Comparison of ENCODE assay signal across 15 mouse cellular contexts in the genomic region with DNA sequence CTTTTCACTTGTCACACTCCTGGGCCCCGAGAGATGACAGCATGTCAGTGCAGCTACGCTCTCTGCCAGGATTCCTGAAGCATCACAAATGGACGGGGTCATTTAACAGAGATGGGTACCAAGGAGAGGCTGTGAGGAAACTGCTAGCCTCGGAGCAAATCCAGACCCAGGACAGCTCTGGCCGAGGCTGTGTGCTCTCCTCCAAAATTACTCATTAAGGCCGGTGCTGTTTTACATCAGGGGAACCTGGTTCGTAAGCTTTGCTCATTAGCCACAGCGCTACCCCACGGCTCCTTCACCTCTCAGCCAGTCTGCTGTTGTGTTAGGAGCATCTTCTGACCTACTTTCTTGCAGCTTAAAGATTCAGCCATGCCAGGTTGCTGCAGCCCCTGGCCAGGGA.
DNase-seq lines count a peak whose midpoint lies in the region; ATAC-seq lines count a peak whose summit lies in the region.
"Had no signal": no experiment of that assay in that cellular context is flagged by ENCODE, and none has a peak within 500 bp of the region (broad histone marks: within the 10 kb centered on the region; RNA-seq: fewer than 3 reads in every experiment).

No protein-coding gene starts in this region.

- peaks cover 31% of the 10 kb centered on the region for H3K4me1 ChIP-seq in midbrain, embryonic 14.5 days (ENCODE audit: control insufficient read depth, insufficient read depth, low read length)
- H3K4me1 ChIP-seq: embryonic facial prominence, embryonic 13.5 days; heart, embryonic 12.5 days; liver, embryonic 12.5 days; lung, embryonic 15.5 days had no signal

- intact Hi-C loops in heart, postnatal 36 days (cut with DNase I): no loop called here

- ATAC-seq in midbrain, embryonic 14.5 days (ENCODE audit: low FRiP score, low TSS enrichment): no peak
- ATAC-seq: CD4-positive, CD25-positive, alpha-beta regulatory T cell, adult 4 months; liver, embryonic 12.5 days had no signal

- H3K27ac ChIP-seq in midbrain, embryonic 14.5 days (replicated peaks; ENCODE audit: low read depth, low read length): peak overlapping the region; percentile 71
- H3K27ac ChIP-seq: embryonic facial prominence, embryonic 13.5 days; liver, embryonic 12.5 days; lung, embryonic 15.5 days had no signal

- H3K9me3 ChIP-seq in midbrain, embryonic 14.5 days (ENCODE audit: control insufficient read depth, low read length): no peaks in the 10 kb centered on the region
- H3K9me3 ChIP-seq: embryonic facial prominence, embryonic 13.5 days; heart, embryonic 12.5 days; liver, embryonic 12.5 days; lung, embryonic 15.5 days had no signal

- H3K27me3 ChIP-seq in midbrain, embryonic 14.5 days (ENCODE audit: control insufficient read depth, insufficient read depth, low read length): no peaks in the 10 kb centered on the region
- H3K27me3 ChIP-seq: embryonic facial prominence, embryonic 13.5 days; heart, embryonic 12.5 days; liver, embryonic 12.5 days; lung, embryonic 15.5 days had no signal

- no peaks in the 10 kb centered on the region for H3K36me3 ChIP-seq in midbrain, embryonic 14.5 days (ENCODE audit: control insufficient read depth, insufficient read depth, low read length)
- H3K36me3 ChIP-seq: embryonic facial prominence, embryonic 13.5 days; heart, embryonic 12.5 days; liver, embryonic 12.5 days; lung, embryonic 15.5 days had no signal

- WGBS in midbrain, embryonic 14.5 days: 59% methylated on average over 9 of the region's 9 CpGs

- H3K4me3 ChIP-seq in midbrain, embryonic 14.5 days (replicated peaks; ENCODE audit: low read depth, low read length): no peak overlapping the region
- H3K4me3 ChIP-seq: embryonic facial prominence, embryonic 13.5 days; heart, embryonic 12.5 days; liver, embryonic 12.5 days; lung, embryonic 15.5 days had no signal

- H3K4me2 ChIP-seq in midbrain, embryonic 14.5 days (ENCODE audit: low read length): no peak overlapping the region
- H3K4me2 ChIP-seq: embryonic facial prominence, embryonic 13.5 days; heart, embryonic 12.5 days; liver, embryonic 12.5 days; lung, embryonic 15.5 days had no signal

- no peak overlapping the region for H3K9ac ChIP-seq in midbrain, embryonic 14.5 days (replicated peaks; ENCODE audit: low read length)
- H3K9ac ChIP-seq: embryonic facial prominence, embryonic 13.5 days; heart, embryonic 12.5 days; liver, embryonic 12.5 days; lung, embryonic 15.5 days had no signal

- peak; percentile 73 for DNase-seq in MN1 (ENCODE audit: low spot score)
- peak; percentile 10 for DNase-seq in Muller cell, postnatal 12 days (ENCODE audit: inconsistent ontology term)
- peak; percentile 25 for DNase-seq in cerebellum, adult 9-11 months
- DNase-seq in midbrain, embryonic 14.5 days: peak; percentile 27
- DNase-seq in heart, postnatal 36 days: no peak
- no peak for DNase-seq in heart, adult 8-10 months (ENCODE audit: low spot score)
- no peak for DNase-seq in thymus, postnatal 36 days
- DNase-seq: gastrocnemius, postnatal 36 days; kidney, adult 2 months; kidney, postnatal 4 days had no signal

Comparison
In these comparisons a context has a peak if more than half of its experiments do, and no peak if none do; other contexts are left out.
1. DNase-seq: peak in MN1 (single experiment), Muller cell, postnatal 12 days (single experiment), cerebellum, adult 9-11 months (single experiment) and midbrain, embryonic 14.5 days (single experiment); none in heart, postnatal 36 days (0 of 2), heart, adult 8-10 months (single experiment) and thymus, postnatal 36 days (0 of 2).